Mouse (Mus musculus): ENCODE measurements around the gene Peak1. TPM values are rescaled to one million over a fixed set of nuclear protein-coding genes. Genes with fewer than 3 reads are reported as not detected.

The Peak1 gene
- total RNA-seq, 4 experiments from 2014 or later, result 55.7 to 60.8 (median 59.1) TPM

DNA sequence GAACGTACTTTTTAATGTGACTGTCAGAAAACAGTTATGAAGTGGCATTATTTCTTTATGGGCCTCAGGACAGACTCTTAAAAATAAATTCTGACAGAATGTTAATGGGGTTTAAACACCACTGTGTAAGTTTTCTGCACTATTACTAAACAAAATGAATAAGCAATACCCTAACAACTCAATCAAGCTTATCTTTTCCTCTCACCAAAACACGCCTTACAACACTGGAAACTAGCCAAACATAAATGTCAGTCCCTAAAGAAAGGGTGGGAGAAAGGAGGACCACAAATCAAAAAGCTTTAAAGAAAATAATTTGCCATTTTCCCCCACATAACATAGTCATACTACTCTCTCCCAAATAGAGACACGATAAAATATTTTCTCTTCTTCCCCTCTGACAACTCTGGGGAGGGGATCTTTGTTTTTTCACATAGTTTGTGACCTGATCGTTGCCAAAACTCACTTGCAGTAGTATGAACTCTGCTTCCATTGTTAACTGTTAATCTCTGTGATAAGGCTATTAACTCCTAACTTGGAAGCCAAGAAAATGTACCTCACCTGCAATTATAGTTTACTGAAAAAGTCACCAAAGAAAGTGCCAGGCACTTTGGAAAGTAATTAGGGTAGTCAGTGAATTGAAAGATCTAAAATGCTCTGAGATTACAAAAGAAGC is 1.8 kb downstream of the Peak1 start:
- DNase-seq (ENCODE audit: low spot score in 2 of 2), result no peak

- DNase-seq (ENCODE audit: low spot score in 2 of 2), result no peak
Measured at GRCm38 (mm10) chr9:56415393-56415792, 2.5 kb downstream of the Peak1 start.

DNA sequence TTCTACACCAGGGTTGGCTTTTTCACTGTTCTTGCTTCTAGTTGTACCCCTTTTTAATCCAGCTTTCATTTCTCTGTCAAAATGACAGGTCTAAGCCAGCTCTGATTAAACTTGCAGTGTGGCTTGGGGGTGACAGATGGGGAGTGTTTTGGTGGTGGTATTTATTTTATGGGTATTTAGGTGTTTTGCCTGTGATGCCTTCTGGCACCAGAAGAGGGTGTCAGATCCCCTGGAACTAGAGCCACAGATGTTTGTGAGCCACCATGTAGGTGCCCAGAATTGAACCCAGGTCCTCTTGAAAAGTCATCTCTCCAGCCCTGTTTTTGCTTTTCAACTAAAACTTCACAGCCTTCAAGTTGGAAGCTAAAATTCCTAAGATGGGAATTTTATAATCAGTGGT is 3.5 kb downstream of the Peak1 start:
- no peak for DNase-seq (ENCODE audit: low spot score in 2 of 2)

DNA sequence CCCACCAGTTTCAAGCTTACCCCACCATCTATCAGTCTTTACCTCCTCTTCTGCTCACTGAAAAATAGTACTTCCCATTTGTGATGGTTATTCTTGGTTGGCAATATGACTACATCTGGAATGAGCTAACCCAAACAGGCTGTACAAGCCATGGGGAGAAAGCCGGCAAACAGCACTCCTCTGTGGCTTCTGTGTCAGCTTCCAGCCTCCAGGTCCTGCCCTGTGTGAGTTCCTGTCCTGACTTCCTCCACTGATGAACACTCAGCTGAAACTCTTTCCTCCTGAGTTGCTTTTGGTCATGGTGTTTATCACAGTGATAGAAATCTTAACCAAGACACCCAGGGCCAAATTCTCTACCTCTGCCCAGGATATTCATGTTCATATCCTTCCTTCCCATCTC is 5.2 kb downstream of the Peak1 start:
- DNase-seq (ENCODE audit: low spot score in 2 of 2), result no peak

DNA sequence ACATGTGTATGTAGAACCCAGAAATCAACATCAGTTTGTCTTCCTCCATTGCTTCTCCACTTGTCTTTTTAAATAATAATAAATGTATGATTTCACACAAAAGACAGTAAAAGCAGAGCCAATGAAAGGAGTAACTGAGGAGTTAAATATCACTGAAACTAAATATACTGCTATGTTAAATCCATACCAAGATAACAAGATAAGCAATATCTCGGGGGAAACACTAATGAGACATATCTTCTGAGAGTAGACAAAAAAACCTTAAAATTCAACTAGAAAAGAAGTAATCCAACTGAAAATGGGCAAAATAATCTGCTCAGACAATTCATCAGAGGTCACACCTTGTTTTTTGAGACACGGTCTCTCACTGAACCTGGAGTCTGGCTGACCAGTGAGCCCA is 7.9 kb downstream of the Peak1 start:
- no peak for DNase-seq (ENCODE audit: low spot score in 2 of 2)

DNA sequence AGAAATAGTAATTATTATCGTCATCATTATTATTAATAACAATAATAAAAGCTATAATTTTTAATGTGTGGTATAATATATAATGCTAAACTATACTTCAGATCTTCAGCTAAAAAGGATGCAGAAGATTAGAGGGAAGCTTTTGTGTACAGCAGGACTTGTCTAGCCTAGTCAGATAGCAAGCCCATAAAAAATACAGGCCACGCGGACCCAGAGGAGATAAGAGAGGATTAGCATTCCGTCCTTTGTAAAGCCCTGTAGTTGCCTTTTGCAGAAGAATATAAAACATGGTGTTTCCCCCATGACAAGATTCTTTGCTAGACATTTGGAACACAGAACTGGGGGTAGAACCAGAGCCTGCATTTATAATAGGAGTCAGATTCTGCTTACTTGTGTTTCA is 13.2 kb downstream of the Peak1 start:
- no peak for DNase-seq (ENCODE audit: low spot score in 2 of 2)

GRCm38 (mm10) chr9:56396306-56396705 is 21.6 kb downstream of the Peak1 start:
- no peak for DNase-seq (ENCODE audit: low spot score in 2 of 2)

- no peak for DNase-seq (ENCODE audit: low spot score in 2 of 2)
Measured at GRCm38 (mm10) chr9:56392857-56393256, 25.0 kb downstream of the Peak1 start.

- no peak for DNase-seq (ENCODE audit: low spot score in 2 of 2)
Measured at GRCm38 (mm10) chr9:56382786-56383185, 35.1 kb downstream of the Peak1 start.

DNA sequence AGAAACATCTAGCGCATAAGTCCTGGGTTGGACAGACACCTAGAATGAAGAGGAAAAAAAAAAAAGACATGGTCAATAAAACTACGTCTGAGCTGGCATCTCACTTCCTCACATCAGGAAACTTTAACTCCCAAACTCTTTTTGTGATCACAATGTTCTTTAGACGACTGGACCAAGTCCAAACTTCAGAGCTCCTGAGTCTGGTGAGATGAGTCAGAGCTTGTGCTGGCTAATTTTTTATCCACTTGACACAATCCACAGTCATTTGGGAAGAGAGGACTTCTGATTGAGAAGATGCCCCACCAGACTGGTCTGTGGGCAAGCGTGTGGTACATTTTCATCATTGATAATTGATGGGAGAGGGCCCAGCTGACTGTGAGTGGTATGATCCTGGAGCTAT is 43.5 kb downstream of the Peak1 start:
- no peak for DNase-seq (ENCODE audit: low spot score in 2 of 2)

- no peak for DNase-seq (ENCODE audit: low spot score in 2 of 2)
Measured at GRCm38 (mm10) chr9:56370710-56371109, 47.2 kb downstream of the Peak1 start.

DNA sequence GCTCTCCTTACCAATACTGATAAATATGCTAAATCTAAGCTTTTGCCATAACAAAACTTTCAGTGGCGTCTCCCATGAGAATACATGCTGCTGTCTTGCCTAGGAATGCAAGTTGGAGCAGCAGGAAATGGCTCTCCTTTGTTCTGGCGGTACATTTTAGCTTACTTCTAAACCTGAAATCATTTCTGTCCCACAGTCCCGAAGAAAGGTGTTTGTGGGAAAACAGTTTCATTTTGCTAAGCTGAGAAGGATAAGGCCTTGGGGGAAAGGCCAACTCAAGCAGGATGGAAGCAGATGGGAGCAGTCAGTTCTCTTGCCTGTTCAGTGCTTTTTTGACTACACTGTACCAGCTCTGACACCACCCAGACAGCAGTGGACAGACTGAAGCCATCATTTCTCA is 49.1 kb downstream of the Peak1 start:
- no peak for DNase-seq (ENCODE audit: low spot score in 2 of 2)

- DNase-seq (ENCODE audit: low spot score in 2 of 2), result no peak
Measured at GRCm38 (mm10) chr9:56363306-56363705, 54.6 kb downstream of the Peak1 start.

DNA sequence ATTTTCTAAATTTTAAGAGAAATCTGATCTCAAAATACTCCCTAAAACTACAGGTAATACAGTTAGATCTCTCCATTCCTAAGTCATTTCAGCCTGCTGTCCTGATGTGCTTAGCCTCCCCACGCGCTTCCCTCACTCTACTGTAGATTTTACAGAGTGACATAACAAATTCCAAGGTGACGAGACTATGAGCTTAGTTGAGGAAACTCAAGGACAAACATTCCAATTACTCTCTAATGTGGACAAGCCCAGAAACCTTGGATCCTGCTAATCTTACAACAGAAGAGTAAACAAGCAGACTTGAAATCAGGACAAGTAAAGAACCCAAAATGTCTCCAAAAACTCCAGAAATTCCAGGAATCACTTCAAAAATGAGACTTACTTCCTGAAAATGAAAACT is 58.6 kb downstream of the Peak1 start:
- DNase-seq (ENCODE audit: low spot score in 2 of 2), result no peak

DNA sequence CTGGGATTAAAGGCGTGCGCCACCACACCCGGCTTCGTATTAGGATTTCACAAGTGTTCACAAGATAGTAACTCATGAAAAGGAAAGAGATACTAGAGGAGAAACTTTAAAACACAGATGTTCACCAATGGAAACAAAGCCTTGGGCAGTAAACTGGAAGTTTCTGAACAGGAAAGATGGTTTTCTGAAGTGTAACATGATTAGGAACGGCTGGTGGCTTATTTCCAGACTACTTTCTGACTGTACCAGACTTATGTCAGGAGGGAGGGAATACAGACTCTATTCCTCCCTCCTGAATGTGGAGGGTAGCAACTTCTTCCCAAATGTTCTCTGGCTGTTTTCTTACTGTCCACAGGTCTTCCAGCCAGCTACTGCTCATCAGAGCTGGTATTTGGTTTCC is 62.7 kb downstream of the Peak1 start:
- no peak for DNase-seq (ENCODE audit: low spot score in 2 of 2)

DNA sequence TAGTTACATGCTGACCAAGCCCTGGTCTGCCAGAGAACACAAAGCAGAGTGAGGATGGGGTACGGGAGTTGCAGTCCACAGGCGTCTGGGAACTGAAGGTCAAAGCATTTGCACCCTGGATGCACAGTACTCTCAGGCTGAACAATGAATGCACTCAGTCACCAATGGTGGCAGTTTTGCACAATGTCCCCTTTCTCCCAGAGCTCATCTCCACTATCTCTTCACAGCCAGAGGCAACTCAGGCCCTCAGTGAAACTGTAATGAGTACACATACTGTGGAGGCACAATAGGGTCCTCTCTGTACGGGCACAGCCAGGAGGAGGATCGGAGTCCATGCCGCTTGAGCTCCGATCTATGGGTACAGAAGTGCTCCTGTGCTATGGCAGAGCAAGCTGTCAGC is 71.5 kb downstream of the Peak1 start:
- peak; percentile 12 to 13 for DNase-seq (ENCODE audit: low spot score in 2 of 2)

GRCm38 (mm10) chr9:56339426-56340195 is 78.3 kb downstream of the Peak1 start:
- no peak for DNase-seq (ENCODE audit: low spot score in 2 of 2)

GRCm38 (mm10) chr9:56334363-56334762 is 83.5 kb downstream of the Peak1 start:
- no peak for DNase-seq (ENCODE audit: low spot score in 2 of 2)

GRCm38 (mm10) chr9:56332774-56333173 is 85.1 kb downstream of the Peak1 start:
- no peak for DNase-seq (ENCODE audit: low spot score in 2 of 2)

GRCm38 (mm10) chr9:56326511-56327005 is 91.3 kb downstream of the Peak1 start:
- DNase-seq (ENCODE audit: low spot score in 2 of 2), result peak in 1 of 2 experiments; percentile 37

DNA sequence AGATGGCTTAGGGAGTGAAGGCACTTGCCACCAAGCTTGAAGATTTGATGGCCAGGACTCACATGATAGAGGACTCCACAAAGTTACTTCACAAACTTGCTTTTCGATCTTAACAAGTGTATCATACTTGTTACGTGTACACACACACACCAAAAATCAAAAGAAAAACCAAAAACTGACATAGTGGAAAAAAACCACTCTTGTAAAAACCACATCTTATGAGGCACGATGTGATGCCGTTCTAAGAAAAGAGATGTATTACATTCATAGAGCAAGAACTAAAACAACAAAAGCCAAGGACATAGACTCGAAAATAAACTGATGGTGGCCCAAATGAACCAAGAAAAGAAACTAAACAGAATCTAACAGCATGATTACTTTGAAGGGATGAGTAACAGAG is 92.1 kb downstream of the Peak1 start:
- no peak for DNase-seq (ENCODE audit: low spot score in 2 of 2)

GRCm38 (mm10) chr9:56324576-56325355 is 93.1 kb downstream of the Peak1 start:
- DNase-seq (ENCODE audit: low spot score in 2 of 2), result no peak

Data from layer of hippocampus, adult 8-10 months (tissue).